Comparison of ENCODE assay signal across 14 mouse cellular contexts in the genomic region with DNA sequence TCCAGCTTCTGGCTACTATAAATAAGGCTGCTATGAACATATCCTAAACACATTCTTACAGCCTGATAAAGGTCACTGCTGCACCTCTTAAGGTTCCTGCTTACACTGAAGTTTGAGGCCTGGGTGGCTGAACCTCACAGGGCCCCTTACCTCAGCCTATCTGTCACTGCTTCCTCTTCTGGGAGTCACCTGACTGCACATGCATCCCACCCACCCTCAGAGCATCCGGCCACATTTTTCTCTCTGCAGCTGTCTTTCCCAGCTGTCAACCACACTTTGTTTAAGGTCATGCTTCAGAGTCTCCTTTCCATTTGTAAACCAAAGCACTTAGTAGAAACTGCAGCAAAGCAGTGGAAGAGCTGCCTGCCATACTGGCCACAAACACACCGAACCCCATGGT. TPM values are rescaled to one million over a fixed set of nuclear protein-coding genes. Genes with fewer than 3 reads are reported as not detected.
A peak's percentile ranks its signal among the peaks of the same experiment; 100 is the strongest.
DNase-seq lines count a peak whose midpoint lies in the region; ATAC-seq and TF ChIP-seq lines count a peak whose summit lies in the region.
"Had no signal": no experiment of that assay in that cellular context is flagged by ENCODE, and none has a peak within 500 bp of the region (broad histone marks: within the 10 kb centered on the region; RNA-seq: fewer than 3 reads in every experiment).

No protein-coding gene starts in this region.

- no peaks in the 10 kb centered on the region for H3K4me1 ChIP-seq in liver, postnatal 0 days (ENCODE audit: insufficient read depth)
- H3K4me1 ChIP-seq in liver, embryonic 12.5 days: no peaks in the 10 kb centered on the region
- H3K4me1 ChIP-seq in small intestine, adult 2 months (ENCODE audit: control insufficient read depth, insufficient read depth, insufficient read length, low read length): peaks cover 12% of the 10 kb centered on the region
- H3K4me1 ChIP-seq in forebrain, embryonic 16.5 days (replicated peaks; ENCODE audit: control insufficient read depth, insufficient read depth, low read length): no peaks in the 10 kb centered on the region
- H3K4me1 ChIP-seq: embryonic facial prominence, embryonic 12.5 days; heart, embryonic 12.5 days; limb, embryonic 12.5 days; neural tube, embryonic 15.5 days had no signal

- H3K36me3 ChIP-seq in liver, postnatal 0 days (replicated peaks; ENCODE audit: insufficient read depth, low read length): no peaks in the 10 kb centered on the region
- no peaks in the 10 kb centered on the region for H3K36me3 ChIP-seq in liver, embryonic 12.5 days
- no peaks in the 10 kb centered on the region for H3K36me3 ChIP-seq in small intestine, adult 2 months (ENCODE audit: control insufficient read depth, insufficient read depth, low read length)
- no peaks in the 10 kb centered on the region for H3K36me3 ChIP-seq in forebrain, embryonic 16.5 days (ENCODE audit: control insufficient read depth, insufficient read depth)
- H3K36me3 ChIP-seq: embryonic facial prominence, embryonic 12.5 days; heart, embryonic 12.5 days; limb, embryonic 12.5 days; neural tube, embryonic 15.5 days had no signal

- no peaks in the 10 kb centered on the region for H3K9me3 ChIP-seq in liver, postnatal 0 days (ENCODE audit: low read length)
- H3K9me3 ChIP-seq in liver, embryonic 12.5 days (replicated peaks): no peaks in the 10 kb centered on the region
- H3K9me3 ChIP-seq in forebrain, embryonic 16.5 days (ENCODE audit: control insufficient read depth, low read length): no peaks in the 10 kb centered on the region
- H3K9me3 ChIP-seq: embryonic facial prominence, embryonic 12.5 days; heart, embryonic 12.5 days; limb, embryonic 12.5 days; neural tube, embryonic 15.5 days had no signal

- H3K4me3 ChIP-seq in liver, postnatal 0 days (ENCODE audit: low read depth, low read length): no peak overlapping the region
- no peak overlapping the region for H3K4me3 ChIP-seq in liver, embryonic 12.5 days
- no peak overlapping the region for H3K4me3 ChIP-seq in small intestine, adult 2 months (ENCODE audit: low read depth, low read length)
- no peak overlapping the region for H3K4me3 ChIP-seq in forebrain, embryonic 16.5 days (replicated peaks; ENCODE audit: low read length)
- H3K4me3 ChIP-seq: embryonic facial prominence, embryonic 12.5 days; heart, embryonic 12.5 days; limb, embryonic 12.5 days; neural tube, embryonic 15.5 days had no signal

- H3K27ac ChIP-seq in liver, postnatal 0 days (ENCODE audit: low read depth): peak overlapping the region; percentile 46; the same call in 1 of the 2 replicates
- no peak overlapping the region for H3K27ac ChIP-seq in liver, embryonic 12.5 days
- H3K27ac ChIP-seq in small intestine, adult 2 months (ENCODE audit: insufficient read depth, low read depth, low read length): peak overlapping the region; percentile 55
- no peak overlapping the region for H3K27ac ChIP-seq in forebrain, embryonic 16.5 days (ENCODE audit: low read length)
- H3K27ac ChIP-seq: embryonic facial prominence, embryonic 12.5 days; limb, embryonic 12.5 days; neural tube, embryonic 15.5 days had no signal

- H3K27me3 ChIP-seq in liver, postnatal 0 days (ENCODE audit: insufficient read depth, low read length): no peaks in the 10 kb centered on the region
- no peaks in the 10 kb centered on the region for H3K27me3 ChIP-seq in liver, embryonic 12.5 days (replicated peaks)
- H3K27me3 ChIP-seq in small intestine, adult 2 months (ENCODE audit: control insufficient read depth, insufficient read depth, low read length): no peaks in the 10 kb centered on the region
- H3K27me3 ChIP-seq in forebrain, embryonic 16.5 days (replicated peaks; ENCODE audit: control insufficient read depth, insufficient read depth, low read length): no peaks in the 10 kb centered on the region
- H3K27me3 ChIP-seq: embryonic facial prominence, embryonic 12.5 days; heart, embryonic 12.5 days; limb, embryonic 12.5 days; neural tube, embryonic 15.5 days had no signal

- DNase-seq in liver, postnatal 0 days: peak; percentile 43
- DNase-seq in lung, postnatal 10 days: peak; percentile 20
- DNase-seq in thymus, postnatal 36 days: peak; percentile 76 to 87
- DNase-seq in right cerebral cortex, adult 18-20 months: no peak
- DNase-seq in cerebellum, postnatal 10 days: no peak
- DNase-seq: forebrain, postnatal 0 days had no signal

- TF ChIP-seq POLR2A in small intestine, adult 2 months (IDR thresholded peaks at IDR 0.05; ENCODE audit: low read depth, low read length): no peak

- 0 out of 2 replicates have a peak, but pooled peaks have one; percentile 29 for TF ChIP-seq EP300 in liver, postnatal 0 days (IDR thresholded peaks at IDR 0.05; ENCODE audit: low read depth)

- ATAC-seq in liver, postnatal 0 days: peak; percentile 81
- ATAC-seq in liver, embryonic 12.5 days: no peak
- ATAC-seq in forebrain, embryonic 16.5 days: no peak
- ATAC-seq: forebrain, postnatal 0 days had no signal

- H3K9ac ChIP-seq in liver, postnatal 0 days (replicated peaks): no peak overlapping the region
- no peak overlapping the region for H3K9ac ChIP-seq in liver, embryonic 12.5 days
- no peak overlapping the region for H3K9ac ChIP-seq in forebrain, embryonic 16.5 days (replicated peaks; ENCODE audit: low read depth, low read length)
- H3K9ac ChIP-seq: embryonic facial prominence, embryonic 12.5 days; forebrain, postnatal 0 days; heart, embryonic 12.5 days; limb, embryonic 12.5 days; neural tube, embryonic 15.5 days had no signal

- H3K4me2 ChIP-seq in liver, postnatal 0 days (ENCODE audit: low read depth, low read length): no peak overlapping the region
- H3K4me2 ChIP-seq in liver, embryonic 12.5 days: no peak overlapping the region
- no peak overlapping the region for H3K4me2 ChIP-seq in forebrain, embryonic 16.5 days (ENCODE audit: low read length)
- H3K4me2 ChIP-seq: embryonic facial prominence, embryonic 12.5 days; heart, embryonic 12.5 days; limb, embryonic 12.5 days; midbrain, embryonic 11.5 days; neural tube, embryonic 15.5 days had no signal

- no peak for TF ChIP-seq CTCF in liver, postnatal 0 days (IDR thresholded peaks at IDR 0.05; ENCODE audit: low read depth)
- TF ChIP-seq CTCF in small intestine, adult 2 months (IDR thresholded peaks at IDR 0.05; ENCODE audit: extremely low read depth, insufficient read length, insufficient replicate concordance, low read depth, low read length): no peak

- WGBS in liver, postnatal 0 days (ENCODE audit: insufficient replicate concordance): 45% methylated on average over 2 of the region's 2 CpGs
- 42% methylated on average over 2 of the region's 2 CpGs for WGBS in liver, embryonic 12.5 days (ENCODE audit: insufficient replicate concordance)
- 79% methylated on average over 2 of the region's 2 CpGs for WGBS in small intestine, adult 2 months
- 84% methylated on average over 2 of the region's 2 CpGs for WGBS in forebrain, embryonic 16.5 days

RNA-seq across cellular contexts. Expression of a gene that starts 6.3 kb away (rescaled TPM):
- polyA plus RNA-seq in liver, postnatal 0 days (2015; fragmentation: Nextera tagmentation; extraction: Ambion mirVana): 13.3 and 14.0 TPM in 2 replicates
- polyA plus RNA-seq in liver, embryonic 12.5 days (2016; fragmentation: Nextera tagmentation; extraction: Ambion mirVana): 16.5 and 17.9 TPM in 2 replicates
- 1.3 and 11.0 TPM in 2 replicates for polyA plus RNA-seq in small intestine, adult 2 months (2012; rRNA removed)
- 4.9 and 6.0 TPM in 2 replicates for polyA plus RNA-seq in forebrain, embryonic 16.5 days (2015; fragmentation: Nextera tagmentation; extraction: Ambion mirVana)

Comparison
In these comparisons a context has a peak if more than half of its experiments do, and no peak if none do; other contexts are left out.
1. H3K27ac ChIP-seq: peak in liver, postnatal 0 days (single experiment) and small intestine, adult 2 months (single experiment); none in liver, embryonic 12.5 days (single experiment) and forebrain, embryonic 16.5 days (single experiment).
2. DNase-seq: peak in liver, postnatal 0 days (single experiment), lung, postnatal 10 days (single experiment) and thymus, postnatal 36 days (2 of 2); none in right cerebral cortex, adult 18-20 months (single experiment) and cerebellum, postnatal 10 days (0 of 2).